Mouse (Mus musculus) thymus, adult 2 months (tissue): Measurements from ENCODE around the gene Ski. TPM values are rescaled to one million over a fixed set of nuclear protein-coding genes. Genes with fewer than 3 reads are reported as not detected.

Experiments
- DNase-seq: peaks from one replicate; pipeline ENCODE4 v3.0.0; 2021
- H3K27ac ChIP-seq: fragments of 200-500 bp; 2 replicates; pipeline ENCODE4 v1.5.1; 2012; ENCODE audit warnings: low read length, control low read depth; ENCODE audit not compliant: control insufficient read depth, insufficient read depth
- H3K27me3 ChIP-seq: fragments of 200-500 bp; 2 replicates; pipeline ENCODE4 v1.6.1; 2012; ENCODE audit warnings: mild to moderate bottlenecking, low read length, moderate library complexity, mixed read lengths; ENCODE audit not compliant: control insufficient read depth, insufficient read depth
- H3K36me3 ChIP-seq: fragments of 200-500 bp; 2 replicates; pipeline ENCODE4 v1.6.1; 2012; ENCODE audit warnings: mild to moderate bottlenecking, low read length, moderate library complexity; ENCODE audit not compliant: control insufficient read depth, insufficient read depth
- H3K4me1 ChIP-seq: fragments of 200-500 bp; replicated peaks from 2 replicates; pipeline ENCODE4 v1.6.1; 2012; ENCODE audit warnings: low read length; ENCODE audit not compliant: control insufficient read depth, insufficient read depth
- H3K4me3 ChIP-seq: fragments of 200-500 bp; 2 replicates; pipeline ENCODE4 v1.5.1; 2012; ENCODE audit warnings: mild to moderate bottlenecking, low read length, control low read depth, moderate library complexity; ENCODE audit not compliant: control insufficient read depth, insufficient read depth
- CTCF ChIP-seq: fragments of 200-500 bp; IDR thresholded peaks from 2 replicates; pipeline ENCODE4 v1.5.1; 2012; ENCODE audit warnings: mild to moderate bottlenecking, control low read depth, low read length, moderate library complexity, borderline replicate concordance; ENCODE audit not compliant: control insufficient read depth, poor library complexity, insufficient read depth; ENCODE audit errors: extremely low read depth
- POLR2A ChIP-seq: fragments of 200-500 bp; IDR thresholded peaks from 2 replicates; pipeline ENCODE4 v1.6.1; 2012; ENCODE audit warnings: mild to moderate bottlenecking, low read length, control low read depth, moderate library complexity; ENCODE audit not compliant: control insufficient read depth, poor library complexity, insufficient read depth; ENCODE audit errors: extremely low read depth
- WGBS: fragments of 180-500 bp; shearing (Covaris S2); methylation state at CpG from one replicate; pipeline ENCODE4 v1.1.7; 2018; 5-methylcytosine and 5-hydroxymethylcytosine counted together
- polyA plus RNA-seq: library from polyadenylated mRNA; depleted of rRNA; stranded (reverse); fragments of >200 nt; gene quantifications from 2 replicates; pipeline ENCODE4 v1.2.3, GENCODE M21; 2012

Gene Ski
- polyA plus RNA-seq, 1 experiment, result 70.5 TPM

DNA sequence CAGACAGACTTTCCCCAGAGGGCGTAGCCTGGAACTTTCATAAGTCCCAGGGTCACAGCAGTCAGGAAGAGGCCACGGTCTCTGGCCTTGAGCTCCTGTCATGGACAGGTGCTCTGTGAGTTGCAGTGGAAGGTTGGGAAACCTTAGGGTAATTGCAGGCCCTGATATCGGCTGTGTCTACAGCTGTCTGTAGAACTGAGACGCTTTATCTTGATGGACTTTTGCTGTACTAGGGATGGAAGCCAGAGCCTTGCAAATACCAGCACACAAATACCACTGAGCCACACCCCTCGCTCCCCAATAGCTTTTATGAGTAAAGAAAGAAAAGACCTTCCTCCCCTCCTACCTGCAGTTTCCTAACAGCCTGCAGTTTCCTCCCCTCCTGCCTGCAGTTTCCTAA, 101.8 kb downstream of the Ski start:
- no peak for DNase-seq
- Histone ChIP-seq H3K27me3 (no peaks in the 10 kb centered on the region), H3K36me3 (no peaks in the 10 kb centered on the region), H3K4me3 (no peak overlapping the region), H3K4me1 (no peaks in the 10 kb centered on the region), H3K27ac (no peak overlapping the region)
- TF ChIP-seq CTCF, result no peak
- TF ChIP-seq POLR2A, result no peak
- WGBS, result 89% methylated on average over 5 of the region's 5 CpGs

DNA sequence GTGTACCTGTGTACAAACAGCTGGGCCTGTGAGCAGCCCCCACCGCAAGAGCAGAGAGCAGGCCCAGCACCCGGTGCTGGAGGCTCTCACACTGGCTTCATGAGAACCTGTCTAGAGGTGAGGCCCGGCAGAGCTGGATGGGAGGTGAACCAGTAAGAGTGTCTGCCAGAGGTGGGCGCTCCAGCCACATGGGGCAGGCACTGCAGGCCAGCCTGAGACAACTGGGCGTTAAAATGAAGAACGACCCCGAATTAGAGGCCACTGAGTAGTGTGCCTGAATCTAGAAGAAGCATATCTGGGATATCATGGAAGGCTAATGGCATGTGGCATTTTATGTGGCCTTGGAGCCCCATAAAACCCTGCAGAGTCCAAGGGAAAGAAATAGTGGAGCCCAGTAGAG, 102.4 kb downstream of the Ski start:
- Histone ChIP-seq H3K36me3 (no peaks in the 10 kb centered on the region), H3K4me1 (no peaks in the 10 kb centered on the region), H3K27ac (no peak overlapping the region), H3K27me3 (no peaks in the 10 kb centered on the region), H3K4me3 (no peak overlapping the region)
- TF ChIP-seq POLR2A (no peak), CTCF (no peak)
- WGBS, result 96% methylated on average over 7 of the region's 7 CpGs
- DNase-seq, result no peak

DNA sequence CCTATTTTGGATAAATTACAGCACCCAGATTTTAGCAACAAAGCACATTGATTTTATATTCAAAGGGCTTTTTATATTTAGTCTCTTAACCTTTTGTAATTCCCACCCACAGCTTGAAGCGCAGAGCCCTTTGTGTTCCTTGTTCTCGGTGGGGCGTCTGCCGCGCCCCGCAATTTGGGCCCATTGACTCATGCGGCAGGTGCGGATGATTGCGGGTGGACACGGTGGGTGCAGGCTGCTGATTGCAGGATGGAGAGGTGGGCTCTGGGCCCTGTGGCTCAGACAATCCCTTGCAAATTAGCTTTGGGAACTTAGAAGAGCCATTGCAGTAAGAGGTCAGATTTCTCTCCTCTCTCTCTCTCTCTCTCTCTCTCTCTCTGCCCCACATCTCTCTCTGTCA, 104.1 kb downstream of the Ski start:
- 97% methylated on average over 10 of the region's 10 CpGs for WGBS
- Histone ChIP-seq H3K36me3 (no peaks in the 10 kb centered on the region), H3K27me3 (no peaks in the 10 kb centered on the region), H3K27ac (no peak overlapping the region), H3K4me3 (no peak overlapping the region), H3K4me1 (no peaks in the 10 kb centered on the region)
- TF ChIP-seq CTCF, result no peak
- TF ChIP-seq POLR2A, result no peak
- DNase-seq, result no peak

DNA sequence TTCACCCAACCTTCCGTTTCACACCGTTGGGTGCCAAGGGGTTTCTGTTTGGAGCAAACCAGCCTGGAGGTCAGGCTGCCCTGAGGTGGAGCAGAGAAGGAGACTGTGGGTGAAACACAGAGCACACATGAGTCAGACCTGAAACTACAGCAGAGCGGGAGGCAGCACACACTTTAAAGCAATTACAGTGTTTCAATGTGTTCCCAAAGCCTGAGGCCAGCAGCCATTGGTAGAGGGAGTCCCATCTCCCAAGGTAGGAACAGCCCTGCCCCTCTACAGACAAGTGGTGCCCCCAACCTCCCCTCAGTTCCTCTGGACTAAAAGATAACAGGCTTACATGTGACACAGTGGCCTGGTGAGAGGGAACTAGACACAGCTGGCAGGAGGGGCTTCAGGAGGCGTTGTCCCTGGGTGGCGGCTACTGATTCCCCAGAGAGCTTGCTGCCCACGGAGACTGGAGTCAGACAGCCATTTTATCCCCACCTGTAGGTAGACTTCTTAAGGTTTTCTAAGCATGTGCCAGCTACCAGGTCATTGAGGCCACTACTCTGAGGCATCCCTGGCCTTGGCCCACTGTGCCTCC, 104.9 kb downstream of the Ski start:
- Histone ChIP-seq H3K4me1 (no peaks in the 10 kb centered on the region), H3K27me3 (no peaks in the 10 kb centered on the region), H3K27ac (no peak overlapping the region), H3K36me3 (no peaks in the 10 kb centered on the region), H3K4me3 (no peak overlapping the region)
- 82% methylated on average over 6 of the region's 6 CpGs for WGBS
- DNase-seq, result no peak
- no peak for TF ChIP-seq CTCF
- no peak for TF ChIP-seq POLR2A

DNA sequence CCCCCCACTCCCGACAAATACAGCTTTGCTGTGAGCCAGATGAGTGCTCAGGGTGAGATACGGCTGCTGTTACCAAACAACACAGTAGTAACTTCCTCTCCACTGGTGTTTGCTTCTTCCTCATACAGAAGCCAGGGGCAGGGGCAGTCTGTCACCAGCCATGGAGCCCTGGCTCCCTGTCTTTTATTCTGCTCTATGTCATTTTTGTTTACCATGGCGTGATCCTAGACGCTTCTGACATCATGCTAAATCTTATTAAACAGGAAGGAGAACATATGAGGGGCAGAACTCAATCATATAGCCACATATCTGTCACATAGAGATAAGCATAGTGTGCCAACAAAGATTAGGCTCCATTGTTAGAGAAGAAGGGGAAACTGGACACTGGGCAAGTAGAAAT, 105.8 kb downstream of the Ski start:
- Histone ChIP-seq H3K4me1 (no peaks in the 10 kb centered on the region), H3K36me3 (no peaks in the 10 kb centered on the region), H3K27ac (no peak overlapping the region), H3K4me3 (no peak overlapping the region), H3K27me3 (no peaks in the 10 kb centered on the region)
- 53% methylated on average over 4 of the region's 4 CpGs for WGBS
- TF ChIP-seq CTCF, result no peak
- no peak for TF ChIP-seq POLR2A
- DNase-seq, result no peak

DNA sequence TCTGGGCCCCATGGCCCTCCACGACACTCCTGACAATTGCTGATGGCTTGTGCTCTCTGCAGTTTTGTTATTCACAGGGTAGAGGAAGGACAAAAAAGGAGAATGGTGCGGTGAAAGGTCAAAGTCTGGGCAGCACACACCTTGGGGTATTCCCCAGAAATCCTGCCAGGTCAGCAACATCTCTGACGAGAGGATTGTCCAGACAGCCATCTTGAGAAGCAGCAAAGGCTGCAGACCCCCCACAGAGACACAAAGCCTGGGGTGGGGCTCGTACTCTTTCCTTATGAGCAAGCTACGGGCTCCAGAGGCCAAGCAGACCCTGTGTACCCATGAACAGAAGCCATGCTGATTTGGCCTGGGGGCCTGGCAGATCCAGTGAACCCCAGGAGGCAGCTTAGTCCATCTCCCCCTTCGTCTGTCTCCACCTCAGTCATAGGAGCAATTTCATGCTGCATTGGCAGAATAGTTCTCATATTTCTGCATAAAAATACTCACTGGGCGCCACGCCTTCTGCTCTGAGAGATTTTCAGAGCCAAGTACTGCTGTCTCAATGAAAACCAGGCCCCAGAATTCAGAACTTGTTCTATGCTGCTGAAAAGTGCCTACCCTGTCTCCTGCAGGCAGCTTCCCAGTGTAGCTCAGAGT, 108.5 kb downstream of the Ski start:
- TF ChIP-seq POLR2A (no peak), CTCF (no peak)
- 91% methylated on average over 8 of the region's 8 CpGs for WGBS
- no peaks in the 10 kb centered on the region for H3K4me1 ChIP-seq
- H3K4me3 ChIP-seq, result no peak overlapping the region
- DNase-seq, result no peak
- H3K36me3 ChIP-seq, result no peaks in the 10 kb centered on the region
- H3K27ac ChIP-seq, result no peak overlapping the region
- no peaks in the 10 kb centered on the region for H3K27me3 ChIP-seq

DNA sequence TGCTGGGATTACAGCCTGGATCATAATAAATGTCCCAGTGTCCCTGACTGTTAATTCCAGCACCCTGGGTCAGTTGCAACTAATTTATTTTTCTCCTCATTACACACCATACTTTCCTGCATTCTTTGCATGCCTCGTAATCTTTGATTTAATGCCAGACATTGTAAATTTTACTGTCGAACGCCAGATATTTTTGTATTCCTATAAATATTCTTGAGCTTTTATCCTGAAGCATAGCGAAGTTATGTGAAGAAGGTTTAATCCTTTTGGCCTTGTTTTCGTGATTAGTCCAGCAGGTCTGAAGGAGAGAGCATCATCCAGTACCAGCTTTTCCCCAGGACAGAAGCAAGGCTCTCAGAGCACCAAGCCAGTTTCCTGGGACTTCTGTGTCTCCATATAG, 112.9 kb downstream of the Ski start:
- Histone ChIP-seq H3K36me3 (no peaks in the 10 kb centered on the region), H3K27me3 (no peaks in the 10 kb centered on the region), H3K4me3 (no peak overlapping the region), H3K27ac (no peak overlapping the region), H3K4me1 (no peaks in the 10 kb centered on the region)
- 96% methylated on average over 5 of the region's 5 CpGs for WGBS
- TF ChIP-seq POLR2A, result no peak
- no peak for TF ChIP-seq CTCF
- no peak for DNase-seq
